Mouse (Mus musculus): ENCODE results near the gene Myo1d. TPM values are rescaled to one million over a fixed set of nuclear protein-coding genes. Genes with fewer than 3 reads are reported as not detected.

Myo1d gene
- polyA plus RNA-seq, 1 experiment from 2014 or later: 8.1 TPM

DNA sequence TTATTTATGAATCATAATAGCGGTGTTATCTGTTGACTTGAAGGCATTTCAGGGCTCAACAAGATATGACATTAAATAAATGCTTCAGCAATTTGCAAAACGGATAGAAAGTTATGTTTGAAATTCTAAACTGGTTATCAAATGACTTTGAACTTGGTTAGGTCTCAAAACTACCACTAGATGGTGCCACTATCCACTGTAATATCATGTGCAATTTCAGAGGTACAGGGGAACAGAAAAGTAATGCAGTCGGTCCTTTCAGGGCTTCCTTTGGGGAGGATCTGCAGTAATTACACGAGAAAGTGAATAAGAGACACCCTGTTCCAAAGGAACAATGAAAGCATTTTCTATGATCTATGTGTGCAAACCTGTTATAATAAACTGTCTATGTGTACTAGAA lies 83.5 kb downstream of the Myo1d start:
- Histone ChIP-seq H3K27me3 (ENCODE audit: insufficient read depth, poor library complexity, severe bottlenecking) (no peaks in the 10 kb centered on the region), H3K27ac (no peak overlapping the region), H3K9me3 (no peaks in the 10 kb centered on the region), H3K4me1 (no peaks in the 10 kb centered on the region), H3K36me3 (no peaks in the 10 kb centered on the region), H3K4me3 (no peak overlapping the region)
- WGBS: 15% methylated on average over 4 of the region's 4 CpGs
- DNase-seq (ENCODE audit: low spot score): no peak

DNA sequence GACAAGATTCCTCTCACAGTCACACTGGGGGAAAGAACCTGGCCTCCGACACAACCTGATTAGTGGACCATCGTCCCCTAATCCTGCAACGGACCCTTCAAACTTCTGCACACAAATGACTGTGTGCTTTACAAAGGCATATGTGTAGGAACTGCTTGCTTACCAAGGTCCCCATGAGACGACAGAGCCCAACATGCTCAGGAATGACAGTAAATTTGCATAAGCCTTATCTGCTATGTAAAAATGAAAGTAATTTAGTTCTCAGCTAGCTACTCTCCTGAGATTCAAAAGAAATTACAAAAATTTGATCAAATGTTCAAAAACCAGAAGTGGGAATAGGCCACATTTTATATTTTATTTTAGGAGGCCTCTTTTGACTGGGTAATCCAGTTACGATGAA lies 95.2 kb downstream of the Myo1d start:
- peaks cover 14% of the 10 kb centered on the region; the same call in 1 of the 2 replicates for H3K4me1 ChIP-seq
- no peaks in the 10 kb centered on the region for H3K27me3 ChIP-seq (ENCODE audit: insufficient read depth, poor library complexity, severe bottlenecking)
- no peak overlapping the region for H3K4me3 ChIP-seq
- 74% methylated on average over 5 of the region's 5 CpGs for WGBS
- H3K36me3 ChIP-seq: no peaks in the 10 kb centered on the region
- DNase-seq (ENCODE audit: low spot score): no peak
- H3K9me3 ChIP-seq: no peaks in the 10 kb centered on the region
- H3K27ac ChIP-seq: no peak overlapping the region

- 30% methylated on average over 3 of the region's 3 CpGs for WGBS
- H3K27ac ChIP-seq: no peak overlapping the region
Measured at GRCm38 (mm10) chr11:80682745-80683144, 97.1 kb downstream of the Myo1d start.

DNA sequence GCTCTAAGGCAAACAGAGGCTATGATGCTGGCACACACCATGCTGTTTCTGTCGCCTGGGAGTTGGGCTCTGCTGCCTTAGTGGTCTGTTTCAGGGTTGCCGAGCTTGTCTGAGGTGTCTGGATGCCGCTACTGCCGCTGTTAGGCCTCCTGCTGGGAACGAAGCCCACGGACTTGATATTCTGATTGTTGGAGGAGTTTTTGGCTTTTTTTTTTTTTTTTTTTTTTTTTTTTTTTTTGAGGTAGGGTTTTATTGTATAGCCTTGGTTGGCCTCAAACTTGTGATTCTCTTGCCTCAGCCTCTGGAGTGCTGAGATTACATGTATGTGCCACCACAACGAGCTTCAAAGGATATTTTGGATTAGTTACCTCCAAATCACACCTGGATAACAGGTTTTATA lies 106.8 kb downstream of the Myo1d start:
- H3K36me3 ChIP-seq: no peaks in the 10 kb centered on the region
- H3K4me3 ChIP-seq: no peak overlapping the region
- DNase-seq (ENCODE audit: low spot score): no peak
- 45% methylated on average over 7 of the region's 7 CpGs for WGBS
- H3K4me1 ChIP-seq: no peaks in the 10 kb centered on the region
- no peak overlapping the region for H3K27ac ChIP-seq
- no peaks in the 10 kb centered on the region for H3K27me3 ChIP-seq (ENCODE audit: insufficient read depth, poor library complexity, severe bottlenecking)
- no peaks in the 10 kb centered on the region for H3K9me3 ChIP-seq

More at GRCm38 (mm10) chr11:80682745-80683144, 97.1 kb downstream of the Myo1d start:
- H3K27me3 ChIP-seq (ENCODE audit: insufficient read depth, poor library complexity, severe bottlenecking): no peaks in the 10 kb centered on the region
- peaks cover 14% of the 10 kb centered on the region; the same call in 1 of the 2 replicates for H3K4me1 ChIP-seq
- DNase-seq (ENCODE audit: low spot score): no peak
- H3K4me3 ChIP-seq: no peak overlapping the region
- no peaks in the 10 kb centered on the region for H3K9me3 ChIP-seq
- no peaks in the 10 kb centered on the region for H3K36me3 ChIP-seq

- Histone ChIP-seq H3K27me3 (ENCODE audit: insufficient read depth, poor library complexity, severe bottlenecking) (no peaks in the 10 kb centered on the region), H3K4me3 (no peak overlapping the region), H3K4me1 (no peaks in the 10 kb centered on the region), H3K9me3 (no peaks in the 10 kb centered on the region), H3K36me3 (no peaks in the 10 kb centered on the region), H3K27ac (no peak overlapping the region)
- DNase-seq (ENCODE audit: low spot score): no peak
- 45% methylated on average over 1 of the region's 1 CpGs for WGBS
Measured at GRCm38 (mm10) chr11:80670391-80670790, 109.4 kb downstream of the Myo1d start.

- Histone ChIP-seq H3K4me1 (no peaks in the 10 kb centered on the region), H3K27me3 (ENCODE audit: insufficient read depth, poor library complexity, severe bottlenecking) (no peaks in the 10 kb centered on the region), H3K27ac (no peak overlapping the region), H3K36me3 (no peaks in the 10 kb centered on the region), H3K9me3 (no peaks in the 10 kb centered on the region), H3K4me3 (no peak overlapping the region)
- 66% methylated on average over 4 of the region's 4 CpGs for WGBS
- DNase-seq (ENCODE audit: low spot score): no peak
Measured at GRCm38 (mm10) chr11:80669934-80670333, 109.9 kb downstream of the Myo1d start.

- DNase-seq (ENCODE audit: low spot score): no peak
- H3K27me3 ChIP-seq (ENCODE audit: insufficient read depth, poor library complexity, severe bottlenecking): no peaks in the 10 kb centered on the region
- H3K9me3 ChIP-seq: no peaks in the 10 kb centered on the region
- H3K27ac ChIP-seq: no peak overlapping the region
- no peaks in the 10 kb centered on the region for H3K36me3 ChIP-seq
- H3K4me3 ChIP-seq: no peak overlapping the region
- 90% methylated on average over 8 of the region's 8 CpGs for WGBS
- no peaks in the 10 kb centered on the region for H3K4me1 ChIP-seq
Measured at GRCm38 (mm10) chr11:80666211-80666610, 113.6 kb downstream of the Myo1d start.

DNA sequence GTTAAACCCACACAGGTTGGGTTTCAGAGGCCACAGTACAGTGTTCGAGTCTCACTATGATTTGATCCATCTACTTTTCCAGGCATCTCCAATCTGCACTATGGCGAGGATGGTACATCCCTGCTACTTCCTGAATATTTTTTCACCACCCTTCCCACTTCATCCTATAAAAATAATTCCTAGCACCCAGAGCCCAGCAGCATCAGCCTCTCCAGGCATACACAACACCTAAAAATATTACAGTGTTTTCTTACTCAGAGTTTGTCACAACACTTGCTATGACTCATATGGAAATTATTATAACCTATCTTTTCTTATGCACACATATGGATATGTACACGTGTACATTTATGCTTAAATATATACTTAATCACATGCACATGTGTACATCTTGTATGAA lies 115.6 kb downstream of the Myo1d start:
- 73% methylated on average over 3 of the region's 3 CpGs for WGBS
- no peak for DNase-seq (ENCODE audit: low spot score)
- H3K27me3 ChIP-seq (ENCODE audit: insufficient read depth, poor library complexity, severe bottlenecking): no peaks in the 10 kb centered on the region
- no peak overlapping the region for H3K27ac ChIP-seq
- H3K36me3 ChIP-seq: no peaks in the 10 kb centered on the region
- no peaks in the 10 kb centered on the region for H3K4me1 ChIP-seq
- no peak overlapping the region for H3K4me3 ChIP-seq
- no peaks in the 10 kb centered on the region for H3K9me3 ChIP-seq

GRCm38 (mm10) chr11:80645111-80645510 lies 134.7 kb downstream of the Myo1d start:
- Histone ChIP-seq H3K27ac (no peak overlapping the region), H3K4me1 (no peaks in the 10 kb centered on the region), H3K36me3 (no peaks in the 10 kb centered on the region), H3K27me3 (ENCODE audit: insufficient read depth, poor library complexity, severe bottlenecking) (no peaks in the 10 kb centered on the region), H3K4me3 (no peak overlapping the region), H3K9me3 (no peaks in the 10 kb centered on the region)
- 76% methylated on average over 5 of the region's 5 CpGs for WGBS
- no peak for DNase-seq (ENCODE audit: low spot score)

- no peak for DNase-seq (ENCODE audit: low spot score)
- 80% methylated on average over 10 of the region's 10 CpGs for WGBS
Measured at GRCm38 (mm10) chr11:80628992-80629865, 150.6 kb downstream of the Myo1d start.

DNA sequence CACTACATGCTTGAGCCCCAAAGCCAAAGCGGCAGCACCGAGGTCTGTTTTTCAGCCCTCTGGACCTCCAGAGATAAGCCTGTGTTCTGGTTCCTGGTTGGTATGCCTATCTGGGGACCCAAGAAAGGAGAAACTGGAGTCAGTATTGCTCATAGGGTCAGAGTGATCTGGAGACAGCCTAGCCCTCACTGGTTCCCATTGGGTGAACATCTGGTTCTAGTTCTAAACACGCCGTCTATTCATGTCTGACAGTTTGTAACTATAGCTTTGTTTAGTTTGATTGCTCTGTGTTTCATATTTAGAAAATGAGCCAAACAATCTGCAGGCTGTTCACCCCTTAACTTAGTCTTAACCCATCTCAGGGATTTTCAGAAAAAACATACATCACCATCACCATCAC lies 151.2 kb downstream of the Myo1d start:
- no peak overlapping the region for H3K4me3 ChIP-seq
- no peak for DNase-seq (ENCODE audit: low spot score)

More at GRCm38 (mm10) chr11:80628992-80629865, 150.6 kb downstream of the Myo1d start:
- H3K4me1 ChIP-seq: peaks cover 5% of the 10 kb centered on the region; the same call in 1 of the 2 replicates
- no peaks in the 10 kb centered on the region for H3K36me3 ChIP-seq
- no peak overlapping the region for H3K4me3 ChIP-seq
- no peaks in the 10 kb centered on the region for H3K9me3 ChIP-seq
- no peaks in the 10 kb centered on the region for H3K27me3 ChIP-seq (ENCODE audit: insufficient read depth, poor library complexity, severe bottlenecking)
- no peak overlapping the region for H3K27ac ChIP-seq

GRCm38 (mm10) chr11:80623038-80623380 lies 156.8 kb downstream of the Myo1d start:
- Histone ChIP-seq H3K27me3 (ENCODE audit: insufficient read depth, poor library complexity, severe bottlenecking) (no peaks in the 10 kb centered on the region), H3K36me3 (no peaks in the 10 kb centered on the region), H3K27ac (no peak overlapping the region), H3K9me3 (no peaks in the 10 kb centered on the region), H3K4me3 (no peak overlapping the region), H3K4me1 (peaks cover 12% of the 10 kb centered on the region)
- DNase-seq (ENCODE audit: low spot score): no peak
- 47% methylated on average over 7 of the region's 7 CpGs for WGBS

More for the DNA sequence above, 151.2 kb downstream of the Myo1d start:
- Histone ChIP-seq H3K27me3 (ENCODE audit: insufficient read depth, poor library complexity, severe bottlenecking) (no peaks in the 10 kb centered on the region), H3K4me1 (peaks cover 5% of the 10 kb centered on the region; the same call in 1 of the 2 replicates), H3K36me3 (no peaks in the 10 kb centered on the region), H3K9me3 (no peaks in the 10 kb centered on the region), H3K27ac (no peak overlapping the region)
- 81% methylated on average over 4 of the region's 4 CpGs for WGBS

DNA sequence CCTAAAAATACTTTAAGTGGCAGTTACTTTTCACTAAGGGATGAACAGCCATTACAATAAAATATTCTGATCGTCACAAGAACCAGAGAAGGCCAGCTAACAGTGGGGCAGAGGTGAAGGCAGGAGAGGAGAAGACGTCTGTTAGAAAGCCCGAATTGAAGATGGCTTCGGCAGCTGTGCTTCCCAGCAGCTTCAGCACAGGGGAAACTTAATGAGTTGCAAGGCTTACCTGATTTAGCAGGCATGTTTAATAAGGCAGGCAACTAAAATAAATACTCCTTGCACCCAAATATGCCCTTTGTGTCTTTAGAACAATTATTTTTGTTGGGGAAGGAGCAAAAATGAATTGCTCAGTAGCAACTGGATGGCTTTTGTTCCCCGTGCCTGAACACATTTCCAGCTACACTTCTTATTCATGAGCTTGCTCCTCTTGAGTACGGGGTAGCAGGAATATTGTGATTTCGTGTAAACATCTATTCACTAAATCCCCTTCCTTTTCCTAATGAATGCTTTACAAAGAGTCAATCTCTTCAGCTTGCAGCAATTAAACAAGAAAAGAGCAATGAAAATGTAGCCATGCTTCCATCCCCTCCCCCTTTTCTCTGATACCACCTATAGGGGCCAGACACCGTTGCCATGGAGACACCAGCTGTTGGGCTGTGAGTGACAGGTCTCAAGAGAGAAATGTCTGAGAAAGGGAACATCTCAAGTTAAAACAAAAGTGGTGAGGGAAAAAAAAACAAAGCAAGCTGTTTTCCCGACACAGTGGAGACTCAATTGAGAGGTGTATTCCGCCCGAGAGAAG lies 157.4 kb downstream of the Myo1d start:
- Histone ChIP-seq H3K4me3 (no peak overlapping the region), H3K4me1 (peaks cover 7% of the 10 kb centered on the region), H3K9me3 (no peaks in the 10 kb centered on the region), H3K36me3 (no peaks in the 10 kb centered on the region), H3K27me3 (ENCODE audit: insufficient read depth, poor library complexity, severe bottlenecking) (no peaks in the 10 kb centered on the region), H3K27ac (no peak overlapping the region)
- no peak for DNase-seq (ENCODE audit: low spot score)
- WGBS: 32% methylated on average over 11 of the region's 11 CpGs

Data from heart, embryonic 10.5 days (tissue).